Mouse (Mus musculus) erythroblast, embryonic 14.5 days (primary cell): Measurements from ENCODE around the gene Pcx.

Experiments
- GATA1 ChIP-seq: IDR thresholded peaks from 2 replicates; pipeline ENCODE4 v1.6.1; 2012; ENCODE audit warnings: low read length, inconsistent platforms, mixed read lengths
- TAL1 ChIP-seq: IDR thresholded peaks from 3 replicates; pipeline ENCODE4 v1.6.1; 2012; ENCODE audit warnings: low read length, inconsistent platforms, mixed read lengths

DNA sequence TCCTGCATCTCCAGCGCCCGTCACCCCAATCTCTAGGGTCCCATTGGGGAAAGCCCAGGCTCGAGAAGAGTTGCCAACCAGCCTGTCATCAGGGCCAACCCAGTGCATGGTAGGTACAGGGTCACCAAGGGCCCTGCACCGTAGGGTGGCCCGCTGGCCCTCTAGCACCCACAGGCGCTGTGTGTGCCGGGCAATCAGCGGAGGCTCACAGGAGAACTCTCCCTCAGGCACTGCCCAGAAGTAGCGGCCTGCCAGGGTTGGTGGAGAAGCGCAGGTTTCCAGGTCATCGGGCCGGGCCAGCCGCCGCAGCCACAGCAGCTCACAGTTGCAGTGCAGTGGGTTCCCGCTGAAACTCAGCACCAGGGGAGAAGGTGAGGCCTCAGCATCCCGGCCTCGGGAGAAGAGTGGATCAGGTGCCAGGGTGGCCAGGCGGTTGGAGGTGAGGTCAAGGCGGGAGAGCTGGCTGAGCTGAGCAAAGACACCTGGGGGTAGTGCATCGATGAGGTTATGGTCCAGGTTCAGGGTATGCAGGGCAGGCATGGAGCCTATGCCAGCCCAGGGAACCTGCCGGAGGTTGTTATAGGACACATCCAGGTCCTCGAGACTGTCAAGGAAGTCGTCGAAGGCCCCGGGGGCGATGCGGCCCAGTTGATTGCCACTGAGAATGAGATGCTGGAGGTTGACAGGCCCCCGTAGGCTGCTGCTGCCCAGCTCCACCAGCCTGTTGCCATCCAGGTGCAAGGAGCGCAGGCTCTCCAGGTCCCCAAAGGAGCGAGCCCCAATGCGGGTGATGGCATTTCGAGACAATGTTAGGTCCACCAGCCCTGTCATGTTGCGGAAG, 103.4 kb downstream of the Pcx start:
- no peak for TF ChIP-seq GATA1
- no peak for TF ChIP-seq TAL1
